Mouse (Mus musculus) embryo, embryonic 10.5 days (tissue): ENCODE measurements around the gene Fzd4.
A peak's percentile ranks its signal among the peaks of the same experiment; 100 is the strongest.

Source experiments
- DNase-seq: peaks from one replicate; pipeline ENCODE4 v3.0.0-alpha.2; 2015; ENCODE audit warnings: low spot score

Fzd4 gene

GRCm38 (mm10) chr7:89427101-89427500 is 22.9 kb downstream of the Fzd4 start:
- no peak for DNase-seq

- DNase-seq, result no peak
These were observed 24.6 kb downstream of the Fzd4 start for GRCm38 (mm10) chr7:89428804-89429203.

GRCm38 (mm10) chr7:89429326-89429725 is 25.2 kb downstream of the Fzd4 start:
- no peak for DNase-seq

GRCm38 (mm10) chr7:89431185-89431584 is 27.0 kb downstream of the Fzd4 start:
- DNase-seq, result no peak

GRCm38 (mm10) chr7:89433193-89433892 is 29.2 kb downstream of the Fzd4 start:
- DNase-seq, result no peak

GRCm38 (mm10) chr7:89433893-89434616 is 29.9 kb downstream of the Fzd4 start:
- no peak for DNase-seq

- DNase-seq, result no peak
These were observed 32.2 kb downstream of the Fzd4 start for GRCm38 (mm10) chr7:89436404-89436803.

- peak; percentile 75 for DNase-seq
These were observed 33.4 kb downstream of the Fzd4 start for GRCm38 (mm10) chr7:89437589-89437988.

GRCm38 (mm10) chr7:89441291-89441690 is 37.1 kb downstream of the Fzd4 start:
- DNase-seq, result no peak

- DNase-seq, result no peak
These were observed 38.1 kb downstream of the Fzd4 start for GRCm38 (mm10) chr7:89442242-89442641.

- DNase-seq, result no peak
These were observed 41.0 kb downstream of the Fzd4 start for GRCm38 (mm10) chr7:89445137-89445536.

- DNase-seq, result no peak
These were observed 46.2 kb downstream of the Fzd4 start for GRCm38 (mm10) chr7:89450312-89450711.

- DNase-seq, result peak; percentile 76
These were observed 52.4 kb downstream of the Fzd4 start for GRCm38 (mm10) chr7:89456380-89457076.

GRCm38 (mm10) chr7:89459691-89460090 is 55.5 kb downstream of the Fzd4 start:
- DNase-seq, result no peak

GRCm38 (mm10) chr7:89460911-89461310 is 56.8 kb downstream of the Fzd4 start:
- no peak for DNase-seq

GRCm38 (mm10) chr7:89461351-89461750 is 57.2 kb downstream of the Fzd4 start:
- DNase-seq, result peak; percentile 61
